Mouse (Mus musculus) midbrain, postnatal 0 days (tissue): Measurements from ENCODE around the gene Pltp. TPM values are rescaled to one million over a fixed set of nuclear protein-coding genes. Genes with fewer than 3 reads are reported as not detected.
"Not testable (repeated sequence)": the region's sequence is repeated elsewhere in the genome, so short reads cannot be mapped to it uniquely, and the experiment has no call there.

Experiments used
- ATAC-seq: fragments of 200-750 bp; cut with Nextera tagmentation; 2 replicates; pipeline ENCODE4 v1.8.0; 2017; ENCODE audit warnings: moderate number of reproducible peaks, mild to moderate bottlenecking, moderate TSS enrichment, moderate library complexity; ENCODE audit not compliant: low FRiP score
- DNase-seq: peaks from one replicate; pipeline ENCODE4 v3.0.0-alpha.2; 2015; ENCODE audit warnings: low spot score
- H3K27ac ChIP-seq: fragments of 300-500 bp; sonication (generic); 2 replicates; pipeline ENCODE4 v1.5.1; 2014; ENCODE audit warnings: low read depth, mild to moderate bottlenecking, low read length, mixed read lengths
- H3K27me3 ChIP-seq: fragments of 300-500 bp; sonication (generic); 2 replicates; pipeline ENCODE4 v1.6.1; 2014; ENCODE audit warnings: low read length, control low read depth, mixed read lengths; ENCODE audit not compliant: insufficient read depth
- H3K36me3 ChIP-seq: fragments of 300-500 bp; sonication (generic); 2 replicates; pipeline ENCODE4 v1.6.1; 2014; ENCODE audit warnings: low read length, control low read depth, mixed read lengths; ENCODE audit not compliant: insufficient read depth
- H3K4me1 ChIP-seq: fragments of 300-500 bp; sonication (generic); 2 replicates; pipeline ENCODE4 v1.6.1; 2014; ENCODE audit warnings: mild to moderate bottlenecking, control low read depth, antibody characterized with exemption, low read length, mixed read lengths; ENCODE audit not compliant: insufficient read depth
- H3K4me2 ChIP-seq: fragments of 300-500 bp; sonication (generic); 2 replicates; pipeline ENCODE4 v1.6.1; 2014; ENCODE audit warnings: low read depth, mild to moderate bottlenecking, low read length, mixed read lengths; ENCODE audit not compliant: poor library complexity, severe bottlenecking
- H3K4me3 ChIP-seq: fragments of 300-500 bp; sonication (generic); 2 replicates; pipeline ENCODE4 v1.5.1; 2014; ENCODE audit warnings: low read depth, mild to moderate bottlenecking, low read length, moderate library complexity
- H3K9ac ChIP-seq: fragments of 300-500 bp; sonication (generic); replicated peaks from 2 replicates; pipeline ENCODE4 v1.6.1; 2014; ENCODE audit warnings: mild to moderate bottlenecking, low read length, moderate library complexity, mixed read lengths; ENCODE audit not compliant: poor library complexity, severe bottlenecking
- H3K9me3 ChIP-seq: fragments of 300-500 bp; sonication (generic); 2 replicates; pipeline ENCODE4 v1.6.1; 2016; ENCODE audit warnings: low read length, control low read depth
- CTCF ChIP-seq: IDR thresholded peaks from 2 replicates; pipeline ENCODE4 v1.5.1; 2016; ENCODE audit warnings: antibody characterized with exemption, mild to moderate bottlenecking
- whole genome bisulfite sequencing: fragments of 180-500 bp; shearing (Covaris S2); extraction: QIAGEN DNeasy Blood & Tissue Kit; methylation state at CpG from one replicate; pipeline ENCODE4 v1.1.7; 2014; 5-methylcytosine and 5-hydroxymethylcytosine counted together
- polyA plus RNA-seq: library from polyadenylated mRNA; unstranded; fragments of >200 nt; fragmentation: Nextera tagmentation; extraction: Ambion mirVana; gene quantifications from 2 replicates; pipeline ENCODE4 v1.2.1, GENCODE M21; 2015
- total RNA-seq: library from RNA; depleted of rRNA; stranded (reverse); fragments of >200 nt; gene quantifications from 2 replicates; pipeline ENCODE4 v1.2.3, GENCODE M21; 2014

The Pltp gene
- total and polyA plus RNA-seq, 2 experiments from 2014 or later: 55.5 to 85.5 TPM

- WGBS: 34% methylated on average over 9 of the region's 9 CpGs
- ATAC-seq (no peak), DNase-seq (no peak)
- Histone ChIP-seq H3K36me3 (peaks cover 43% of the 10 kb centered on the region), H3K4me3 (no peak overlapping the region), H3K4me1 (peaks cover 9% of the 10 kb centered on the region; the same call in 1 of the 2 replicates), H3K27ac (no peak overlapping the region), H3K9ac (no peak overlapping the region), H3K4me2 (no peak overlapping the region), H3K9me3 (no peaks in the 10 kb centered on the region), H3K27me3 (no peaks in the 10 kb centered on the region)
- TF ChIP-seq CTCF: no peak
These were observed 25.1 kb upstream of the Pltp start for GRCm38 (mm10) chr2:164882619-164883018.

- H3K27me3 ChIP-seq: no peaks in the 10 kb centered on the region
- WGBS: under 1% methylated on average over 52 of the region's 72 CpGs
- H3K9ac ChIP-seq: peak overlapping the region; percentile 94
- H3K27ac ChIP-seq: peak overlapping the region; percentile 100
- peak overlapping the region; percentile 95 for H3K4me2 ChIP-seq
- H3K36me3 ChIP-seq: peaks cover 19% of the 10 kb centered on the region
- peaks cover 9% of the 10 kb centered on the region; the same call in 1 of the 2 replicates for H3K4me1 ChIP-seq
- ATAC-seq (peak; percentile 91), DNase-seq (peak; percentile 97)
- peak overlapping the region; percentile 57 for H3K4me3 ChIP-seq
- no peak for TF ChIP-seq CTCF
- no peaks in the 10 kb centered on the region for H3K9me3 ChIP-seq
These were observed 22.2 kb upstream of the Pltp start for GRCm38 (mm10) chr2:164879568-164880277.

GRCm38 (mm10) chr2:164879228-164879567, 21.7 kb upstream of the Pltp start, which contains the start of gene Pcif1:
Gene Pcif1 (plus strand): TSS chr2:164879304.
- ATAC-seq: peak; percentile 91

GRCm38 (mm10) chr2:164878509-164879227, 21.2 kb upstream of the Pltp start:
- H3K9ac ChIP-seq: peak overlapping the region; percentile 94
- H3K27ac ChIP-seq: peak overlapping the region; percentile 100
- peak; percentile 55 for ATAC-seq
- no peaks in the 10 kb centered on the region for H3K9me3 ChIP-seq
- no peaks in the 10 kb centered on the region for H3K27me3 ChIP-seq
- peaks cover 9% of the 10 kb centered on the region; the same call in 1 of the 2 replicates for H3K4me1 ChIP-seq
- peak overlapping the region; percentile 95 for H3K4me2 ChIP-seq
- peak; percentile 55 for DNase-seq
- TF ChIP-seq CTCF: 0 out of 2 replicates have a peak, but pooled peaks have one; percentile 16
- peak overlapping the region; percentile 57 for H3K4me3 ChIP-seq
- peaks cover 11% of the 10 kb centered on the region; the same call in 1 of the 2 replicates for H3K36me3 ChIP-seq
- WGBS: under 1% methylated on average over 28 of the region's 28 CpGs

More at GRCm38 (mm10) chr2:164879228-164879567, 21.7 kb upstream of the Pltp start, which contains the start of gene Pcif1:
- Histone ChIP-seq H3K4me1 (peaks cover 9% of the 10 kb centered on the region; the same call in 1 of the 2 replicates), H3K27me3 (no peaks in the 10 kb centered on the region), H3K9ac (peak within 1 kb of the TSS; percentile 94), H3K27ac (peak within 1 kb of the TSS; percentile 100), H3K4me2 (peak within 1 kb of the TSS; percentile 95), H3K36me3 (peaks cover 16% of the 10 kb centered on the region), H3K4me3 (peak within 1 kb of the TSS; percentile 57), H3K9me3 (no peaks in the 10 kb centered on the region)
- TF ChIP-seq CTCF: no peak; the same call in 1 of the 2 replicates
- peak; percentile 90 for DNase-seq
- WGBS: 1% methylated on average over 31 of the region's 40 CpGs

- H3K4me3 ChIP-seq: peak overlapping the region; percentile 57; the same call in 1 of the 2 replicates
- not testable (repeated sequence) for H3K9me3 ChIP-seq, H3K27ac ChIP-seq, ATAC-seq, H3K4me2 ChIP-seq, H3K36me3 ChIP-seq, H3K9ac ChIP-seq, H3K4me1 ChIP-seq, DNase-seq, H3K27me3 ChIP-seq
- peak; percentile 27 for TF ChIP-seq CTCF
- WGBS: 74% methylated on average over 11 of the region's 11 CpGs
These were observed 20.1 kb upstream of the Pltp start for GRCm38 (mm10) chr2:164877376-164878215.

GRCm38 (mm10) chr2:164875648-164876047, 18.1 kb upstream of the Pltp start:
- not testable (repeated sequence) for H3K4me3 ChIP-seq, H3K27me3 ChIP-seq, DNase-seq, H3K36me3 ChIP-seq, H3K9ac ChIP-seq, H3K27ac ChIP-seq, H3K9me3 ChIP-seq, ATAC-seq, H3K4me1 ChIP-seq, H3K4me2 ChIP-seq
- WGBS: 36% methylated on average over 2 of the region's 2 CpGs
